Mouse (Mus musculus): Measurements from ENCODE around the gene Nell2.
A peak's percentile ranks its signal among the peaks of the same experiment; 100 is the strongest.

Nell2 gene

DNA sequence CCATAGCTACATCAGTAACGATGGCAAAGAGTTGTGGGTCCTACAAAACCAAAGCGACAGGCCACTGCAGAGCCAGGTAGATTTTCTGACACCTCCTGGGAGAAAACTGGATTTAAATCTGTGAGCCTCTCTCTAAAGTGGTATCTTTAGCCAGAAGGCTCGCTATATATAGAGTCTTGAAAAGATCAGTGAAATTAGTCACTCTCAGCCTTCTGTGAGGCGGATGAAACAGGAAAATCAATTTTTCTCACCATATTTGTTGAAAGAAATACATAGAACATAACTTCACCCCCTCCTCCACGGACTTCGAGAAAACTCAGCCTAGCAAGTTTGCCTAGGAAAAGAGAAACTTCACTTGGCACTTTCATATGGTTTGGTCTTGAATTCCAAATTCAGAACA lies 54.4 kb downstream of the Nell2 start:
- DNase-seq (ENCODE audit: low spot score): no peak

- no peak for DNase-seq (ENCODE audit: low spot score)
Observed at GRCm38 (mm10) chr15:95467195-95467594, 61.2 kb downstream of the Nell2 start.

DNA sequence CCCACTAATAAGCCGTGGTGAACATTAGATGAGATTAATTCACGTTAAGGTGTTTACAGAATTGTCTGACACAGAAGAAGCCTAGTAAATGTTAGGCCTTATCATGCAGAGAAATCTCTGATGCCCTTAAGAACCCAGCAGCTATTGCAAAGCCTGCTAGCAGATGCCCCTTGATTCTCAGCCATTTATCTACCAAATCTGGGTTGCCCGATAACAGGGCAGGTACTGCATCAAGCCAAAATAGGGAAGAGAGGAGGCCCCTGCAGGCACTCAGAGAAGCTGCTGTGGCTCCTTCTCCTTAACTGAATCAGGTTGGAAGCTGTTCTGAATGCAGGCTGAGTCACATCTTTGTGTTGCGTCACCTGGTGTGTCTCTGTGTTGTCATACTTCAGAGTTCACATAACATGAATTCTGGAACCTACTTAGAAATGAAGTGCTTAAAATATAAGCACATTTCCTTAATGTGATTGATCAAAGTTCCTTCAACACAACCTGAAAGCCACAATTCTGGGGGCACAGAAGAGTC lies 68.3 kb downstream of the Nell2 start:
- DNase-seq (ENCODE audit: low spot score): no peak

GRCm38 (mm10) chr15:95444586-95444985 lies 83.8 kb downstream of the Nell2 start:
- DNase-seq (ENCODE audit: low spot score): no peak

DNA sequence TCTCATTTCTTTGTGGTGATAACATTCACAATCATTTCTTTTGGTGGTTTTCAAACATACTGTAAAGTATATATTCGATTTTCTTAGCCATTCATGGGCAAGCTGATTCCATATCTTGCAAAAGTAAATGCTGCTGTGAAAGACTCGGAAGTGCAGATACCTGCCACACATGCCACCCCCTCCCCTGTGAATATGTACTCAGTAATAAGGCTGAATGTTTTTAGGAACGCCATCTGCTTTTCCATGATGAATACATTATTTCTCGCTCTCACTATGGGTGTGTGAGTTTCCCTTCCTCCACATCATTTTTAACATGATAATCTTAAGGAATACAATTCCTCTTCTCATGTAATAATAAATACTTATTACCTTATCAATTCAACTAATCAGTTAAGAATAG lies 90.6 kb downstream of the Nell2 start:
- DNase-seq (ENCODE audit: low spot score): no peak

GRCm38 (mm10) chr15:95436261-95436660 lies 92.1 kb downstream of the Nell2 start:
- no peak for DNase-seq (ENCODE audit: low spot score)

DNA sequence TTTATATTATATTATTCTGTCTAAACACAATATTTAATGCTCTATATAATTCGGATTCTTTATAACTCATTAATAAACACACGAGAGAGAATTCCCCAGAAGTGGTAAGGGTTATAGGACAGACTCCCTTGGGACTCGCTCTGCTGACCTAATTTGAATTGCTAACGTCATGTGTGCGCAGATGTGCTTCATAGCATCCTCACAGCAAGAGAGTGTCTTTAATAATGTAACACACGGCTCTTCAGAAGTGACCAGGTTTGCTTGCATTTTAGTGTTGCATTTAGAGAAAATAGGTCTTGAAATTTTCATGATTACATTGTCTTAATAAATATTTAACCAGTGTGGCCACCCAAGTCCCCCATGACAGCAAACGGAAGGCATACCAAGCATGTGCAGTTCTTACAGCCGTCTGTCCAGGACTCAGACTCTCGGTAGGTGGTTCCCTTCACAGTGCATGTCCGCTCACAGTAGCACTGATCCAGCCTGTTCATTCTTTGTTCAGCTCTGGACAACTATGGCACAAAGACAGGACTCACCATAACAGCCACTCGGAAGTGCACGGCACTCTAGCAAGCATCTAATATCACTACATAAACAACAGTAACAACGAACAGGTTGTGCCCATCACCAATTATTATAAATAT lies 97.1 kb downstream of the Nell2 start:
- no peak for DNase-seq (ENCODE audit: low spot score)

- DNase-seq (ENCODE audit: low spot score): no peak
Observed at GRCm38 (mm10) chr15:95430000-95430399, 98.4 kb downstream of the Nell2 start.

- no peak for DNase-seq (ENCODE audit: low spot score)
Observed at GRCm38 (mm10) chr15:95428003-95428663, 100.2 kb downstream of the Nell2 start.

- DNase-seq (ENCODE audit: low spot score): no peak
Observed at GRCm38 (mm10) chr15:95425085-95425484, 103.3 kb downstream of the Nell2 start.

- DNase-seq (ENCODE audit: low spot score): no peak
Observed at GRCm38 (mm10) chr15:95422226-95422950, 106.0 kb downstream of the Nell2 start.

DNA sequence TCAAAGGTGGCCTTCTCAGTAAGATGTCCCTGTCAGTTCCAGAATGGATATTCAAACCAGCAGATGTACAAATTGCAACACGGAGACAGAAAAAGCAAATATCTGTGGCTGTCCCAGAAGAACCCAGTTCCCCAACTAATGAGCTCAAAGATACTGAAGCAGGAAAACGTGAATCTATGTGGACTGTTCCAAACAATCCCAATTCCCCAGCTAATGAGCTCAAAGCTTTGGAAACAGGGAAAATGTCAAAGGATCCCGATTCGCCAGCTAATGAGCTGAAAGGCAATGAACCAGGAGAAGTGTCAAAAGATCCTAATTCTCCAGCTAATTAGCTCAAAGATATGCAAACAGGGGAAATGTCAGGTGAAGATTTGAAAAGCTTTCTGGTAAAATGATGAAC lies 109.7 kb downstream of the Nell2 start:
- DNase-seq (ENCODE audit: low spot score): no peak

GRCm38 (mm10) chr15:95411949-95412741 lies 116.2 kb downstream of the Nell2 start:
- no peak for DNase-seq (ENCODE audit: low spot score)

- DNase-seq (ENCODE audit: low spot score): no peak
Observed at GRCm38 (mm10) chr15:95410213-95410843, 118.0 kb downstream of the Nell2 start.

- DNase-seq (ENCODE audit: low spot score): no peak
Observed at GRCm38 (mm10) chr15:95390347-95390746, 138.0 kb downstream of the Nell2 start.

DNA sequence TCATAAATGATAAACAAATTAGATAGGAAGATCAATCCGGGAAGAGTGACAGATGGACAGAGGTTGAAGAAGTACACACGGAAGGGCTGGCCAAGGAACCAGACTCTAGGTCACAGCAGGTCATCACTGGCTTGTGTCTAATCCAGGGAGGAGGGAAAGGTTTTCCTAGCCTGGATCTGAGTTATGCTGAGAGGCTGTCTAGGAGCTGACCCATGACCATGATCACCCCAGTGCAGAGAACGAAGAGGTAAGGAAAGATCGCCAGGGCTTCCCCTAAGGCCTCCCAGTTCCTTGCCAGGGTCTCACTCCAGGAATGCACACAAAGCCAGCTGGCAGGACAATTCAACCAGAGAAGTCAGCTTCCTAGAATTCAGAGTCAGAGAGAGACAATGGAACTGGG lies 139.4 kb downstream of the Nell2 start:
- peak; percentile 10 for DNase-seq (ENCODE audit: low spot score)

DNA sequence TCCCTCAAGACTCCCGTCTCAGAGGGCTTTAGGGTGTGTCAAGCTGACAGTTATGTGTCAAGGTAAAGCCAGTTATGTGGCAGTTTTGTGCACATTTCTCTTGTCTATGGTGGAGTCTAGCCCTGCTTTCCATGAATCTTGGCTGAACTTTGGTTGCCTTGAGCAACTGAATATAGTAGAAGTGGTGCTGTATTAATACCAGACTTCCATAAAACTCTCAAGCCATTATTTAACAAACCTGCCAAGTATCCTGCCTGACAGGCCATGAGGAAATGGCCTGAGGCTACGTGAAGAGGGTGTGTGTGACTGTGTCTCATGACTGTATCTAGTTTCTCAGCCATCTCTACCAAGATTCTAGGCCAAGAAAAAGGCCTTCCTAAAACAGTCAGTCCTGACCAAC lies 147.5 kb downstream of the Nell2 start:
- peak; percentile 5 for DNase-seq (ENCODE audit: low spot score)

GRCm38 (mm10) chr15:95370720-95371395 lies 157.5 kb downstream of the Nell2 start:
- no peak for DNase-seq (ENCODE audit: low spot score)

- DNase-seq (ENCODE audit: low spot score): no peak
Observed at GRCm38 (mm10) chr15:95368185-95368584, 160.2 kb downstream of the Nell2 start.

DNA sequence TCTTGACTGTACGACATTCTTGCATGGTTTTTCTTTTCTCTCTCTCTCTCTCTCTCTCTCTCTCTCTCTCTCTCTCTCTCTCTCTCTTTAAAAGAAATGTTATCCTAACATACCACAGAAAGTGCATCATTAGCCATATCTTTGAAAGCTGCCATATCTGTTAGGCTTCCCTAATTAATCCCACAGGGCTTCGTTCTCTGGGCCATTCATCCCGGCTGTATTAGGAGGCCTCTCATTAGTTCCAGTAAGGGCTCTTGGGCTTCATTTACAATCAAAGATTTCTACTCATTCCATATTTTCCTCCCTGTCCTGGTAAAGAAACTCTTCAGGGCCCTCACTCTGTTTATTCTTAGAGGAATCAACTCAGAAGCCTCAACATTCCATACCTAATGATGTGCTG lies 161.9 kb downstream of the Nell2 start:
- no peak for DNase-seq (ENCODE audit: low spot score)

DNA sequence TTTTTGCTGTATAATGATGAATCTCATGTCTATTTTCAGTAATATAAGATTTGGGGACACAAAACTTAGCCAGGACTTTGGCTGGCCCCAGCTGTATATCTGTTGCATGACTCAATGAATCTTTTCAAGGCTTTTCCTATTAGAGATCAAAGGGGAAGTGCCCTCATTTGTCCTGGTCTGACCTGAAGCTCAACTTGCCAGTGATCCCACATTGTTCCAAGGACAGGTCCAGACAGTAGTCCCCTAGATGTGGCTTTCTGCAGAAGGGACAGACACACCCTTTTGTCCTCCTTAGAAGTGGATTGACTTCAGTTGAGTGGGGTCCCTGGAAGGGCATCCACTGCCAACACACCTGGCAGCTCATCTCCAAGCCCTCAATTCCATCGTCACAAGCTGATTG lies 173.6 kb downstream of the Nell2 start:
- DNase-seq (ENCODE audit: low spot score): no peak
